Mouse (Mus musculus): ENCODE data around the gene Mettl8. TPM values are rescaled to one million over a fixed set of nuclear protein-coding genes. Genes with fewer than 3 reads are reported as not detected.

The Mettl8 gene
- 10 to 100 TPM in 20 of 26 experiments, 1 to 10 TPM in 6; 2.3 to 57.9 (median 32.5) TPM for total RNA-seq (2018; cell fraction: chromatin; rRNA removed)
- 10 to 100 TPM in 1 of 26 experiments, 1 to 10 TPM in 25; 3.9 to 10.7 (median 7.3) TPM for total RNA-seq (2018; cell fraction: cytosol; rRNA removed)
- total RNA-seq (2018; cell fraction: nucleus; rRNA removed): 10 to 100 TPM in 19 of 26 experiments, 1 to 10 TPM in 7; 2.1 to 47.6 (median 18.3) TPM
- polyA plus RNA-seq (2018): 8.9 to 12.9 TPM (median 9.9 TPM) in 3 replicates

DNA sequence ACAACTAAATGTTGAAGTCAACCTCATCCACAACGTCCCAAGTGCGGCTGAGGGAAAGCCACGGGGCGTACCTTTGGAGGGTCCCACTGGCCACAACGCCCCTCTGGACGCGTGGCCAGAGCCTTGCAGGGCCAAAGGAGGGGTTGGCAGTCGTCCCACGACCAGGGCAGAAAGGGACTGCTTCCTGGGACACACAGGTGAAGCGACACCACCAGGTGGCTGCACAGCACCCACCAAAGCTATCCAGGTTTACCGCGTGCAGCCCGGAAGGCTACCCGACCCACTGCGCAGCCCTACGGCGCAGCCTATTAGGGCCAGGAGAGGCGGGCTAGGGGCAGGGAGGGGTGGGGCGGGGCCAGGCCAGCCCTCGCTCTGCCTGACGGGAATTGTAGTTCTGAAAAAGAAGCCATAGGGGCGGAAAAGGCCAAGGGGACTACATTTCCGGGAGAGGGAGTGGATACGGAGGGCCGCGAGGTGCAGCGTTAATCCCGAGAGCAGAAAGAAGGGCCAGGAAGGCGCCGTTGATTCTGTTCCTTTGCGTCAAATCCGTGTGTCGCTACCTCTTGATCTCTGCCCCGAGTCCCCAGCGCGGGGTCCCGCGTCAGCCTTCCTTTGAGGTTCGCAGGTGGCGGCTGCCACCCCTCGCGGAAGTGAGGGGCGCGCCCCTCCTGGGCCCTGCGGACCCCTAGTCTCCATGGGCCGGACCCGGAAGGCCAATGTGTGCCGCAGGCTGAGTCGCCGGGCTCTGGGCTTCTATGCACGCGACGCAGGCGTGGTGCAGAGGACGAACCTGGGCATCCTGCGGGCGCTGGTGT, at the start of gene Mettl8, which contains the start of gene Dcaf17:
Mettl8 (minus strand) TSS at position 284 of the 815 bp plus-strand sequence.
Dcaf17 (plus strand) TSS at position 29 of the 815 bp plus-strand sequence.
- Histone ChIP-seq H3K4me3 (ENCODE audit: inconsistent target) (peak within 1 kb of the TSS; percentile 89), H3K79me2 (ENCODE audit: inconsistent target) (peaks cover 42% of the 10 kb centered on the region), H3K36me3 (ENCODE audit: inconsistent target) (peaks cover 18% of the 10 kb centered on the region; the same call in 1 of the 2 replicates), H3K27ac (peak within 1 kb of the TSS; percentile 47)
- WGBS (ENCODE audit: missing documents): under 1% methylated on average over 57 of the region's 57 CpGs

DNA sequence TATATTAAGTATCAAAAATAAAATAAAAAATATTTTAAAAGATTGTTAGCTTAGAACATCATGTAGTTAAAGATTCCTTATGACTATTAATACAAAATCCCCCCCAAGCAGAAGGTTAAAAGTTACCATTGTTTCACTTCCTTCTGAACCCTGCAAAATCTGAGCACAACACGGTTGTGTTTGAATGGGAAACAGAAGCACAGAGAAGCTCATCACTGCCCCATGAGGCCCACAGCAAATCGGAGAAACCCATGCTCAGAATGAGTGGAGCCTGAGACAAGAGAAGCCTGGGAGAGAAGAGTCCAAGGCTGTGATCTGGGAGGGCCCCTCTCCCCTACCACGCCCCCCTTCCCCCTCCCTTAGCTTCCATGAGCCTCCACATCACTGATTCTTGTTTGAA, 49.3 kb upstream of the Mettl8 start:
- H3K27ac ChIP-seq: no peak overlapping the region
- H3K4me3 ChIP-seq (ENCODE audit: inconsistent target): no peak overlapping the region
- no peaks in the 10 kb centered on the region for H3K36me3 ChIP-seq (ENCODE audit: inconsistent target)
- no peaks in the 10 kb centered on the region for H3K79me2 ChIP-seq (ENCODE audit: inconsistent target)
- WGBS (ENCODE audit: missing documents): 51% methylated on average over 3 of the region's 3 CpGs

DNA sequence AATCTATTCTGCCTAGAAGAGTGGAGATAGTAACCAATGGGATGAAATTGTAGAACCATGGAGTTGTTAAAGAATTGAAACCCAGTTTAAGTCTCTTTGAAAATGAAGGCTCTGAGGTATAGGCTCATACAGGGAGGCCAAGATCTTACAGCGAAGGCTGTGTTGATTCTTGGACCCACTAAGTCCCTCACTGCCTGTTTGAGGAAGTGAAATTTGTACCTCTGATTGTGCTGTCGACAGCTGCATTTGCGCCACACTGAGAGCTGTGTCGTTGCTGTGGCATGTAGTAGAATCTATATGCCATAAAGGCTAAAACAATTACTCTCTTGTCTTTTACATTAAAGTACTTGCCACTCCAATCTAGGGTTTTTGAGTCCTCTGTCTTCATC, 47.9 kb upstream of the Mettl8 start:
- H3K4me3 ChIP-seq (ENCODE audit: inconsistent target): no peak overlapping the region
- no peaks in the 10 kb centered on the region for H3K79me2 ChIP-seq (ENCODE audit: inconsistent target)
- no peak overlapping the region for H3K27ac ChIP-seq
- H3K36me3 ChIP-seq (ENCODE audit: inconsistent target): no peaks in the 10 kb centered on the region
- WGBS (ENCODE audit: missing documents): 6% methylated on average over 4 of the region's 4 CpGs

DNA sequence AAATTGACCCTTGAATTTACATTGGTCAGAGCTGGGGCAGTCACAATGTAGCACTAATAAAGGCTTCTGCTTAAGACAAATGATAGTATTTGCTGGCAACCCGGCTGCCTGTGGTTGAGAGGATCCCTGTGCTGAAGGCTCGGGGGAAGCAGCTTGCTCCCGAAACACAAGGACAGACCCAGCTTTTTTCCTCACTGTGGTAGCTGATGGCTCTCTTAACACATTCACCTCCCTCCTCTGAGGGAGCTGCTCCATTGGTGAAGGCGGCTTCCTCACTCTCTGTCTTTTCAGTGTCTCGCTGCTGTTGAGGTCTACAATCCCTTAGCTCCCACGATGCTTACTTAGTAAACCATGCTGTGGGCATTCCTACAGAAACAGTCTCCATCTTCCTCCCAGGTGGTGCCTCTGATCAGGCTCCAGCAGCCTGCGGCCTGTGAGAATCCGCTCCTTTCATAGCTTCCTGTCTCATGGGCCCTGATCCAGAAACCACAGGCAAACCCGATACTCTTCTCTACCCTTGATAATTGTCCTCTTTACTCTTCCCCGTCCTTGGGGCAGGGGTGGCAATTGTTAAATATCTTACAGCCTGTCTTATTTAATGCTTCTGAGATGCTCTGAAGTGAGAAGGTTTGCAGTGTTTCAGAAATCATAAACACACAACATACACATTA, 47.4 kb upstream of the Mettl8 start:
- 59% methylated on average over 10 of the region's 10 CpGs for WGBS (ENCODE audit: missing documents)
- no peaks in the 10 kb centered on the region for H3K79me2 ChIP-seq (ENCODE audit: inconsistent target)
- no peak overlapping the region for H3K27ac ChIP-seq
- H3K4me3 ChIP-seq (ENCODE audit: inconsistent target): no peak overlapping the region
- H3K36me3 ChIP-seq (ENCODE audit: inconsistent target): no peaks in the 10 kb centered on the region

DNA sequence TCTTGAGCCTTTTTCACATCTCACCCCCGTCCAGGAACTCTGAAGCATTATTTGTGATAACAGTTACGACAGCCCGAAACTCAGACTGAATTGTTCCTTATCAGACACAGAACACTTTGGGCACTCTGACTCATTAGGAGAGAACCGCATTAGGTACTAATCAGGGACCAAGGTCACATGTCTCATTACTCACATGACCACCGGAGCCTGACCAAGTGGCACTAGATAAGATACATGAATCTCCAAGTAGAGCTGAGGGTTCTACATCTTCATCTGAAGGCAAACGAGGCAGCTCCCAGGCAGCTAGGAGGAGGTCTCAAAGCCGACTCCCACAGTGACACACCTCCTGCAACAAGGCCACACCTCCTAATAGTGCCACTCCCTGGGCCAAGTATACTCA, 40.8 kb upstream of the Mettl8 start:
- no peak overlapping the region for H3K4me3 ChIP-seq (ENCODE audit: inconsistent target)
- WGBS (ENCODE audit: missing documents): 90% methylated on average over 7 of the region's 7 CpGs
- H3K36me3 ChIP-seq (ENCODE audit: inconsistent target): peaks cover 11% of the 10 kb centered on the region; the same call in 1 of the 2 replicates
- no peaks in the 10 kb centered on the region for H3K79me2 ChIP-seq (ENCODE audit: inconsistent target)
- H3K27ac ChIP-seq: no peak overlapping the region

DNA sequence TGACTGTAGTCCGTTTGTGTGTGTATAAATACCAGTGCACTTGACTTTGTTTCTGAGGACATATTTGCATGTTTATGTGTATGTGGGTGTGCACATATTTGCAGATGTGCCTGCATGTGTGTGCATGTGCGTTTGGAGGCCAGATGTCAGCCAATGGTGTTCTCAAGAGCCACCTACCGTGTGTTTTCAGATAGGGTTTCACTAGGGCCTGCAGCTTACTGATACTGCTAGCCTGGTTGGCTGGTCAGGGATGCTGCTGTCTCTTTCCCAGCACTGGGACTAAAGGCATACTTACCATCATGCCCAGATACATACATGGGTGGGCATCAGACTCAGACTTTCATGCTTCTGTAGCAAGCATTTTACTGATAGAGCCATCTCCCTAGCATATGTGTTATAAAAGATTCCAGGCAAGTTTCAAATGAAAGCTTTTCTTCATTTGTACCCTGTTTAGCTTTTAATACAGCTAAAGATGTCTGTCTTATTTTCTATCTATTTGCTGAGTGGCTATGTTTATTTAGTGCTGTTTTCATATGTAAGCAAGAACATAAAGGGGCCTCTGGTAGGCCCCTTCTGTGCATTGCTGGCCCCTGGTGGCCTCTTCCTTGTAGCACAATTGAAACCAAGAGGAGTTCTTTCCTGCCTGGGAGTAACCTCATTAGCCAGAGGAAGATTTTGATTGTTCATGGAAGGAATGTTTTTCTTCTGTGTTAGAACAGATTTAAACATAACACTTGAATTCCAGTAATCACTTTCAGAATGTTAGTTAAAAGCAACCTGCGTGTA, 35.5 kb upstream of the Mettl8 start:
- H3K79me2 ChIP-seq (ENCODE audit: inconsistent target): no peaks in the 10 kb centered on the region
- H3K36me3 ChIP-seq (ENCODE audit: inconsistent target): peaks cover 51% of the 10 kb centered on the region
- H3K27ac ChIP-seq: no peak overlapping the region
- WGBS (ENCODE audit: missing documents): 90% methylated on average over 4 of the region's 4 CpGs
- H3K4me3 ChIP-seq (ENCODE audit: inconsistent target): no peak overlapping the region

DNA sequence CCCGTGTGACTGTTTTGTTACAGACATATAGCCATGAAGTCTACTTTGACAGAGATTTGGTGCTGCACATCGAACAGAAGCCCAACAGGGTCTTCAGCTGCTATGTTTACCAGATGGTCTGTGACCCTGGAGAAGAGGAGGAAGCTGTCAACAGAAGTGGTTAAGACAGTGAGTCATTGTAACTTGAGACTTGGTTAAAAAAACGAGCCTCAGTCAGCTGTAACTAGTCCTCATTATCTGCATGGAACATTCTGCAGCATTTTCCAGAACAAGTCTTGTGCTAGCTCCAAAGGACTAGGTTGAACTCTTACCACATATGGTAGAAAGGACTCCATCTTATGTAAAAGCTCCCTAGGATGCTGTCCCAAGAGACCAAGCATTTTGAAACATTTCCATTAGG, 34.4 kb upstream of the Mettl8 start:
- no peaks in the 10 kb centered on the region for H3K79me2 ChIP-seq (ENCODE audit: inconsistent target)
- H3K4me3 ChIP-seq (ENCODE audit: inconsistent target): no peak overlapping the region
- WGBS (ENCODE audit: missing documents): 59% methylated on average over 3 of the region's 3 CpGs
- H3K27ac ChIP-seq: no peak overlapping the region
- H3K36me3 ChIP-seq (ENCODE audit: inconsistent target): peaks cover 48% of the 10 kb centered on the region

DNA sequence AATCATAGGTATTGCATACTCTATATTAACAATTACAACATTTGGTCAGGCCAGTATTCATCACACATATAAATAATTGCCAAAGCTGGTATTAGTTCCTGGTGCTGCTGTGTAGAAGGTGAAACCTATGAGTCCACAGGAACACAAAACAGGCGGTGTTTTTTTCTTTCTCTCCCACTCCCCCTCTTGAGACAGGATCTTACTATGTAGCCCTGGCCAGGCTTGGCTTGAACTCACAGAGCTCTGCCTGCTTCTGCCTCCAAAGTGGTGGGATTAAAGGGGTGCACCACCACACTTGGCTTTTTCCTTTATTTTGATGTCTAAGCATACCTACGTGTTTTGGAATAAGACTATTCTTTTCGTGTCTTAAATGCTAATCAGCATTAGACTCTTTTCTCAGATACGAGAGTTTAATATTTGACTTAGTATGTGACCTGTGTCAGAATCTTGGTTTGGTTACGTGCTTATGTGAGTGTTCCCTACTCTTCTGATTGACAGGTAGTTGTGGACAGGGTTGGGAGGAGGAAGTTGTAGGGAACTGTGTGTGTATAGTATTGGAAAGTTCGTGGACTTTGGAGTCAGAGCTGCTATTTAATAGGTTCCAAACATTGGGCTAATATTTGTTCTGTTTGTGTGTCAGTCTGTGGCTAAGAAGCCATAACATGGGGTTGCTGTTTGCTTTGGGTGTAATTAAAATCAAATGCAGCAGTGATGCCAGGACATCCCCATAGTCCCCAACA, 28.2 kb upstream of the Mettl8 start:
- Histone ChIP-seq H3K36me3 (ENCODE audit: inconsistent target) (peaks cover 54% of the 10 kb centered on the region), H3K79me2 (ENCODE audit: inconsistent target) (no peaks in the 10 kb centered on the region), H3K27ac (no peak overlapping the region), H3K4me3 (ENCODE audit: inconsistent target) (no peak overlapping the region)
- 94% methylated on average over 6 of the region's 6 CpGs for WGBS (ENCODE audit: missing documents)

DNA sequence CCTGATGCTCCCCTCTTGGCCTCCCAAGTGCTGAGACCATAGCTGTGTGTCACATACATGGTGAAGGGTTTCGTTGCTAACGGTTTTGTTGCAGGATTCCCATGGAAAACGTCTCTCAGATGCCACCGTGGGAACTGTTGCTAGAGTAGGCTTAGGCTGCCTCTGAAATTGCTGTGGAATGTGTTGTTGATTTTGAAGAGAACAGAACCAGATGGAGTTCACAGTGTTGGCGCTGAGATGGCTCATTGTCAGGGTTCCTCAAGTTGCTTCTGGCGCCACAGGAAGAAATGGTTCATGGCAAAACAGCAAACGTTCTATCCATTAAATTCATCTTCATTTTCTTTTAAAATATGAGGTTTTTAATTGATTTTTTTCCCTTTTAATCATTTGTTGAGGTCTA, 27.0 kb upstream of the Mettl8 start:
- peaks cover 42% of the 10 kb centered on the region for H3K36me3 ChIP-seq (ENCODE audit: inconsistent target)
- H3K4me3 ChIP-seq (ENCODE audit: inconsistent target): no peak overlapping the region
- WGBS (ENCODE audit: missing documents): 99% methylated on average over 7 of the region's 7 CpGs
- no peak overlapping the region for H3K27ac ChIP-seq
- H3K79me2 ChIP-seq (ENCODE audit: inconsistent target): no peaks in the 10 kb centered on the region

DNA sequence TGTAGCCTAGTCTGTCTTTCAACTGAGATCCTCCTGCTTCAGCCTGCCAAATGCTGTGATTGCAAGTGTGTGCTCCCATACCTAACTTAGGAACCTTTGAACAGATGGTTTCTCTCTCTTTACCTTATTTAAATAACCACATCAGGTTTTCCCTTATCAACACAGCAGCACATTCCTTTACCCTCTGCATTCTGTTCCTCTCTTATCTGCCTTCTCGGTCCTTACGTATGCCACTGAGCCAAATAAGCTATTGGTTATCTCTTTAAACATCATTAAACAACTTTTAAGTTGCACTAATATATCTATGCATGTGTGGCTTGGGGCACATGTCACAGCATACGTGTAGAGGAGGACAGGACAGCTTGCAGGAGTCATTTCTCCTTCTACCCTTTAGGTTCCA, 18.4 kb upstream of the Mettl8 start:
- WGBS (ENCODE audit: missing documents): 98% methylated on average over 3 of the region's 3 CpGs
- H3K4me3 ChIP-seq (ENCODE audit: inconsistent target): no peak overlapping the region
- no peak overlapping the region for H3K27ac ChIP-seq
- peaks cover 11% of the 10 kb centered on the region; the same call in 1 of the 2 replicates for H3K36me3 ChIP-seq (ENCODE audit: inconsistent target)
- no peaks in the 10 kb centered on the region for H3K79me2 ChIP-seq (ENCODE audit: inconsistent target)

DNA sequence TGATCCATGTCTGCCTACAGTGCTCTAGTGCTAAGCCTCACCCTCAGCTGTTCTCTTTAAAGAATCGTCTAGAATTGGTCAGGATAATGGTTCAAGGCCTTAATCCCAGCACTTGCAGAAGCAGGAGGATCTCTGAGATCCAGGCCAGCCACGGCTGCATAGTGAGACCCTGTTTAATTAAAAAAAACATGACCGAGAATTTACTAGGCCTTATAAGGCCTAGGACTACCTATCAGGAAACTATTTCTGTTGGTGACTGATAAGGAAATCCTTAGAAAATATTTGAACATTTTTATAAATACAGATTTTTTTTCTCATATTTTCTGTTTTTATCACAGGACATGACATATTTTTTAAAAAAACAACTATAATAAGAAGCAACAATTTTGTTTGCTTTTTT, 17.9 kb upstream of the Mettl8 start:
- H3K4me3 ChIP-seq (ENCODE audit: inconsistent target): no peak overlapping the region
- H3K27ac ChIP-seq: no peak overlapping the region
- H3K36me3 ChIP-seq (ENCODE audit: inconsistent target): peaks cover 11% of the 10 kb centered on the region; the same call in 1 of the 2 replicates
- no peaks in the 10 kb centered on the region for H3K79me2 ChIP-seq (ENCODE audit: inconsistent target)
- 96% methylated on average over 3 of the region's 3 CpGs for WGBS (ENCODE audit: missing documents)

DNA sequence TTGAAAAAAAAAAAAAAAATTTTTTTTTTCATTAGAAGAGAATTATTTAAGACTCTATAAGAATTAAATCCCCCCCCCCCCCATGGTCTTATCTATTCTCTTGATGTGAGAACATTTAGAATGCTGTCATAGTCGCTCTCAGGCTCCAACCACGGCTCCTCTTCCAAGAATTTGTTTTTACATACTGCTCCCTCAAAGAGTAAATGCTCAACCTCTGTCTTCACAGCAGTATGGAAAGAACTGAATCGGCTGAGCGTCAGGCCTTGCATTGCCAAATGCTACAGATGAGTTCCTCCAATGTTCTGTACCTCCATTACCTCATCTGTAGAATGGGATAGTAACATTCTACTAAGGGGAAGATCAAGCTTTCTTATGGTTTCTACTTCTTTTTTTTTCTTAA, 16.2 kb upstream of the Mettl8 start:
- Histone ChIP-seq H3K4me3 (ENCODE audit: inconsistent target) (no peak overlapping the region), H3K79me2 (ENCODE audit: inconsistent target) (no peaks in the 10 kb centered on the region), H3K36me3 (ENCODE audit: inconsistent target) (peaks cover 11% of the 10 kb centered on the region; the same call in 1 of the 2 replicates), H3K27ac (no peak overlapping the region)
- 98% methylated on average over 4 of the region's 4 CpGs for WGBS (ENCODE audit: missing documents)

DNA sequence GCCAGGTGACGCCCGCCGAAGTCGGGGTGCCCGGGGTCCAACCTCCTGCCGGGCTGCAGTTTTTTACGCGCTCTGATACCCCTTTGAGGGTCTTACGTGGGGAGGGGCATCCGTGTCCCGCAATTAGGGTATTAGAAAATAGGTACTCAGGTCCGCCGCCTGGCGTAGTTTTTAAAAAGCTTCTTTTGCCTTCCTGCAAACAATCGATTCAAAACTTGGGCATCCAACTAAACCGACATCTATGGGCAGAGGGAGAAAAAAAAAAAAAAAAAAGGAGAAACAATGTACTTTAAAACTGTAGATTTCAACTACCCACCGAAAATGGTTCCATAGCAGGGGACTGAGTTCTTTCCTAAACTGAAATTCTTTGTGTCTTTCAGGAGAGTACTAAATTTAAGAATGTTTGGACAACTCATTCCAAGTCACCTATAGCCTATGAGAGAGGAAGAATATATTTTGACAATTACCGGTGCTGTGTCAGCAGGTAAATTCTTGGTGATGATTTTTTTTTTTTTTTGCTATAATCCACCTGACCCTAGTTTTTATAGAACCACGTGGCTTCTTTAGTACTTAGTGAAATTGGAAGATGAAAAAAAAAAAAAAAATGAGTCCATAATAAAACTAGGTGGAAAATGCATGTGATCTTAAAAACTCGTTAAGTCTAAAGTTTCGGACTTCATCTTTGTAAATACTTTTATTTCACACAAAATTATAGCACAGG, 892 bp upstream of the Mettl8 start:
- H3K27ac ChIP-seq: peak overlapping the region; percentile 47; the same call in 1 of the 2 replicates
- peak overlapping the region; percentile 89 for H3K4me3 ChIP-seq (ENCODE audit: inconsistent target)
- peaks cover 25% of the 10 kb centered on the region; the same call in 1 of the 2 replicates for H3K36me3 ChIP-seq (ENCODE audit: inconsistent target)
- 10% methylated on average over 20 of the region's 21 CpGs for WGBS (ENCODE audit: missing documents)
- H3K79me2 ChIP-seq (ENCODE audit: inconsistent target): peaks cover 34% of the 10 kb centered on the region
